Mouse (Mus musculus) myocyte (in vitro differentiated cells): ENCODE measurements at regions not wholly inside any gene's neighbourhood (a gene's known extent, or its start where the extent isn't known, plus 50 kb on each side); places are given as distances from the start of the nearest gene placed in this dataset.

Experiments
- H3K27me3 ChIP-seq: one replicate; pipeline ENCODE4 v1.6.1; 2011; ENCODE audit not compliant: control insufficient read depth, insufficient read depth, insufficient read length
- H3K36me3 ChIP-seq: one replicate; pipeline ENCODE4 v1.6.1; 2011; ENCODE audit not compliant: control insufficient read depth, insufficient read depth
- H3K4me2 ChIP-seq: one replicate; pipeline ENCODE4 v1.6.1; 2011; ENCODE audit warnings: low read depth, control low read depth
- H3K4me3 ChIP-seq: one replicate; pipeline ENCODE4 v1.5.1; 2011; ENCODE audit warnings: mild to moderate bottlenecking, control low read depth, moderate library complexity
- H3K79me2 ChIP-seq: one replicate; pipeline ENCODE4 v1.6.1; 2011; ENCODE audit not compliant: control insufficient read depth, insufficient read depth
- H3ac ChIP-seq: one replicate; pipeline ENCODE4 v1.6.1; 2011; ENCODE audit not compliant: control insufficient read depth, insufficient read length
- CEBPB ChIP-seq: IDR thresholded peaks from 2 replicates; pipeline ENCODE4 v1.6.1; 2011; ENCODE audit warnings: mild to moderate bottlenecking, moderate library complexity; ENCODE audit not compliant: poor library complexity, insufficient read depth, severe bottlenecking
- E2F4 ChIP-seq: IDR thresholded peaks from one replicate; pipeline ENCODE4 v1.6.1; 2011; ENCODE audit warnings: mild to moderate bottlenecking, control low read depth, moderate library complexity; ENCODE audit not compliant: insufficient read depth
- MAX ChIP-seq: IDR thresholded peaks from one replicate; pipeline ENCODE4 v1.6.1; 2011; ENCODE audit warnings: low read depth, mild to moderate bottlenecking, control low read depth
- MYOD1 ChIP-seq, 3 experiments: IDR thresholded peaks; one replicate each; pipeline ENCODE4 v1.6.1; 2011; ENCODE audit warnings: control low read depth in 2 of 3, low read depth in 2 of 3, mild to moderate bottlenecking in 2 of 3, moderate library complexity in 1 of 3; ENCODE audit not compliant: insufficient read length in 2 of 3, control insufficient read depth in 1 of 3
- MYOG ChIP-seq, 3 experiments: IDR thresholded peaks; one replicate each; pipeline ENCODE4 v1.6.1; 2011; ENCODE audit warnings: control low read depth in 2 of 3, low read depth in 2 of 3, mild to moderate bottlenecking in 2 of 3; ENCODE audit not compliant: insufficient read length in 2 of 3, control insufficient read depth in 1 of 3, insufficient read depth in 1 of 3
- POLR2A ChIP-seq: IDR thresholded peaks from one replicate; pipeline ENCODE4 v1.6.1; 2011; ENCODE audit warnings: low read depth, mild to moderate bottlenecking, control low read depth, moderate library complexity; ENCODE audit not compliant: insufficient read length
- POLR2AphosphoS2 ChIP-seq: IDR thresholded peaks from one replicate; pipeline ENCODE4 v1.6.1; 2011; ENCODE audit warnings: low read depth, control low read depth; ENCODE audit not compliant: insufficient read length
- REST ChIP-seq: IDR thresholded peaks from one replicate; pipeline ENCODE4 v1.6.1; 2011; ENCODE audit warnings: mild to moderate bottlenecking, control low read depth, moderate library complexity; ENCODE audit not compliant: insufficient read depth, insufficient read length
- SRF ChIP-seq: IDR thresholded peaks from one replicate; pipeline ENCODE4 v1.6.1; 2011; ENCODE audit warnings: low read depth; ENCODE audit not compliant: control insufficient read depth, insufficient read length
- TCF12 ChIP-seq: IDR thresholded peaks from one replicate; pipeline ENCODE4 v1.6.1; 2011; ENCODE audit warnings: mild to moderate bottlenecking, control low read depth; ENCODE audit not compliant: poor library complexity, insufficient read depth, severe bottlenecking
- TCF3 ChIP-seq: IDR thresholded peaks from one replicate; pipeline ENCODE4 v1.6.1; 2011; ENCODE audit warnings: low read depth, control low read depth; ENCODE audit not compliant: insufficient read length
- USF1 ChIP-seq: IDR thresholded peaks from one replicate; pipeline ENCODE4 v1.6.1; 2011; ENCODE audit warnings: low read depth, mild to moderate bottlenecking, control low read depth, moderate library complexity

DNA sequence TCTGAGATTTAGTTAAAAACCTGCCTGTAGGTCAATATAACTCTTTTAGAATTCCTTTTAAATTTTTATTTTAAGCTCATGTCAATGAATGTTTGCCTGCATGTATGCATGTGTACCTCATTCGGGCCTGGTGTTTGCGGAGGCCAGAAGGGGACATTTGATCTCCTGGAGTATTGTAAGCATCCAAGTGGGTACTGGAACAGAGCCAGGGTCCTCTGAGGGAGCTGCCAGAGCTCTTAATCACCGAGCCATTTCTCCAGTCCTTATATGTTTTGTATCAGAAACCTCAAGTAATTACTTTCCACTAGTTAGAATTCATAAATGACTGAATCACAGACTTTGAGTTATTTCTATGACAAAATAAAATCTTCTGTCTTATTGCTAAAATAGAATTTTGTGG, 152.0 kb downstream of the Cdca7 start:
- TF ChIP-seq CEBPB, result no peak
- no peak for TF ChIP-seq E2F4
- no peak for TF ChIP-seq TCF3
- TF ChIP-seq USF1, result no peak
- TF ChIP-seq REST, result no peak
- TF ChIP-seq TCF12, result no peak
- TF ChIP-seq MYOD1 (IDR thresholded peaks at IDR 0.05; ENCODE audit: control insufficient read depth in 1 of 3, insufficient read length in 2 of 3, low read depth in 2 of 3), result no peak
- TF ChIP-seq SRF, result no peak
- no peak for TF ChIP-seq MYOG (IDR thresholded peaks at IDR 0.05; ENCODE audit: control insufficient read depth in 1 of 3, insufficient read depth in 1 of 3, insufficient read length in 2 of 3, low read depth in 2 of 3)
- TF ChIP-seq POLR2AphosphoS2, result no peak
- TF ChIP-seq MAX, result no peak
- no peak for TF ChIP-seq POLR2A
- Histone ChIP-seq H3K36me3 (no peaks in the 10 kb centered on the region), H3K4me3 (no peak overlapping the region), H3K4me2 (no peak overlapping the region), H3K27me3 (no peaks in the 10 kb centered on the region), H3K79me2 (no peaks in the 10 kb centered on the region), H3ac (no peak overlapping the region)

DNA sequence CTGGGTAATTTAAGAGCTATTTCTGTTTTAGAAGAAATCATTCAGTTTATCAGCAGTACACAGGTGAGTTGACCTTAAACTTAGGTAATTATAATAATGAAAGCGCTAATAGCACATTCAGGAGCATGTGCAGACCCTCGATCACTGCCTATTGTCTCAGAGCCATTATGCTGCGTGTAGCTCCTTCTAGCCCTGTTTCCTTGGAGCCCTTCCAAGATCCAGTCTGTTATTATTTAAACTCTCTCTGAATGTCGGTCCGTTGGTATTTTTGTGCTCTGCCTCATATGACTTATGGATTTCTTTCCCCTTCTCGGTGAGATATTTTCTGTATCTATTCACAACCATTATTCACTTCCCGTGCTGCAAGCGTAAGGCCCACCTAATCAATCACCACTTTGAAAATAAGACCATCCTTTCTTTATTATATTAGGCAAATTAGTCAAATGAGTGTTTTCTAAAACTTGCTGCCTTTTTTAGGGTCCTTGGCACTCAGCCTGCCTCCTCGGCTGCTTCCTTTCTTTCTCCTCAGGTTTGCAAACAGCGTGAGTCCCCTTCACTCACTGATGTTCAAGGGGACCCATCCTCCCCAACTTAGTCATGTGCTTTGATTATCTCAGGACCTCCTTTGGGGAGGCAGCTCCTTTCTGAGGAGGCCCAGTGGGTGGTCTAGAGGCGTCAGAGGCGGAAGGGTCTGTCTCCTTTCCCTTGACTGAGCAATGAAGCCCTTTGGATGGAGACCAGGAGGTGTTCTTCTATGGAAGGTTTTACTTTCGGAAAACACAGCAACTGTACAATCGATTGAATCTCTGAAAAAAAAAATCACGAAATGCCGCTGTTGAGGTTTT, 152.9 kb downstream of the Cdca7 start:
- no peaks in the 10 kb centered on the region for H3K27me3 ChIP-seq
- H3K4me2 ChIP-seq, result no peak overlapping the region
- H3K79me2 ChIP-seq, result no peaks in the 10 kb centered on the region
- H3K36me3 ChIP-seq, result no peaks in the 10 kb centered on the region
- no peak for TF ChIP-seq REST
- H3ac ChIP-seq, result no peak overlapping the region
- H3K4me3 ChIP-seq, result no peak overlapping the region

DNA sequence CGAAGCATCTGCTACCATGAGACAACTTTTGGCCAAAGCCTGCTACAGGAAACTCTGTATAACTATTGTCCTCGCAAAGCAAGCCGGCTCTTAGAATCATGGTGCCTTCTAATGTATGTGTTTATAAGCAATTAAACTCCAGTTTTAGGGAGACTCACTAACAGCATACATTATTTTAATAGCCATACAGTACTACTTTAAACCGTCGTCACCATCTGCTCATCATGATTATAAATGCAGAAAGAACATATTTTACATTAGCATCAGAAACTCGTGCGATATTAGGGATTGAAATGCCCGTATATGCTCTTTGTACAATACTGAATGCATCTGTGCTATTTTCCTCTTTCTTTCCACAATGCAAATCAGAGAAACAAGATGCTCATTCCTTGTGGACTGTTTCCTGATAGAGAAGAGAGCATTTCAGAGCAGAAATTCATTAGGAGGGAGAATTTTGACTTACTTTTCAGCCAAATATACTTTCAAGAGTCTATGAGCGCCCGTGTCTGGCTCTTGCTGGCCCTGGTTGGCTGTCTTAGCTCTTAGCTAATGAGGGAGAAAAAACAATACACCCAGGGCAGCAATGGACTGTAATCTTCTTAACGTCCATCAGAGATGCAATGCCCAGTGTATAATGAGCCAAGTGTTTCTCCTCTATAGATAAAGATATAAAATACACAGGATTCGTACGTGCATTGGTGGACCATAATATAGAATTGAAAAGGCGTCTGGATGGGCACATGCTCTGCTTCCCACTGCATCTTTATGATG, 153.9 kb downstream of the Cdca7 start:
- Histone ChIP-seq H3K36me3 (no peaks in the 10 kb centered on the region), H3K27me3 (no peaks in the 10 kb centered on the region), H3K4me3 (no peak overlapping the region), H3K4me2 (no peak overlapping the region), H3K79me2 (no peaks in the 10 kb centered on the region), H3ac (no peak overlapping the region)
- TF ChIP-seq TCF3, result no peak
- TF ChIP-seq MAX, result no peak
- TF ChIP-seq SRF, result no peak
- TF ChIP-seq POLR2A, result no peak
- TF ChIP-seq TCF12, result no peak
- TF ChIP-seq CEBPB, result no peak
- no peak for TF ChIP-seq POLR2AphosphoS2
- TF ChIP-seq MYOG (IDR thresholded peaks at IDR 0.05; ENCODE audit: control insufficient read depth in 1 of 3, insufficient read depth in 1 of 3, insufficient read length in 2 of 3, low read depth in 2 of 3), result no peak
- no peak for TF ChIP-seq E2F4
- no peak for TF ChIP-seq REST
- TF ChIP-seq USF1, result no peak

DNA sequence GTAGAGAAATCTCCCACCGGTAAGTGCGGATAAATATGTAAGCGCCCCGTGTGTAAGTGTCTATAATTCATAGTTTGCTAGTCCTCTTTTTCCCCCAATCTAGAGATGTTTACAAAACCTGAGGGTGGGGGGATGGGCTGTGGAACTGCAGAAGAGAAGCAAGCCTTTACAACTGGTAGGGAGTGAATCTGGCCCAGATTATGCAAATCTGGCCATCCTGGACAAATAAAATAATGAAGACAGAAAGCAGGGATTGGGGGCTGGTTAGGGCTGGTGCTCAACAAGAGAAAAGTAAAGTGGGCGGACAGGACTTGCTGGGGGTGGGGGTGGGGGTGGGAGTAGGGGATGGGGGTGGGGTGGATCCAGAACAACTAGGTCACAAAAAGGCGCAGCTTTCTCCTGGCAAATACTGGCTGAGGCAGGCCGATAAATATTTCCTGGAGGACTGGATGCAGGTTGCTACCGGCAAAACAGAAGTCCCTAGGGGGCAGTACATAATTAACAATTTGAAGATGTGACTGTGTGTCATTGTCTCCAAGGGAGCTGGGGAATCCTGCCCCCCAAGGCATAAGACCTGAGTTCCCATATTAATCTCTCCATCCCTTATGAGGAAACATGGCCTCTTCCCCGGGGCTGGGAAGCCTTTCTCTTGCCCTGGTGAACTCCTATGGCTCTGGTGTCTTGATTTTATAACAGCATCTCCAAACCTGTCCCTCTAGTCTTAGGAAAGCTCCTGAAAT, 162.1 kb downstream of the Cdca7 start:
- TF ChIP-seq POLR2AphosphoS2 (no peak), TCF3 (no peak), TCF12 (no peak)
- H3ac ChIP-seq, result no peak overlapping the region
- no peaks in the 10 kb centered on the region for H3K79me2 ChIP-seq
- no peaks in the 10 kb centered on the region for H3K36me3 ChIP-seq
- H3K27me3 ChIP-seq, result no peaks in the 10 kb centered on the region
- no peak overlapping the region for H3K4me2 ChIP-seq
- no peak overlapping the region for H3K4me3 ChIP-seq

DNA sequence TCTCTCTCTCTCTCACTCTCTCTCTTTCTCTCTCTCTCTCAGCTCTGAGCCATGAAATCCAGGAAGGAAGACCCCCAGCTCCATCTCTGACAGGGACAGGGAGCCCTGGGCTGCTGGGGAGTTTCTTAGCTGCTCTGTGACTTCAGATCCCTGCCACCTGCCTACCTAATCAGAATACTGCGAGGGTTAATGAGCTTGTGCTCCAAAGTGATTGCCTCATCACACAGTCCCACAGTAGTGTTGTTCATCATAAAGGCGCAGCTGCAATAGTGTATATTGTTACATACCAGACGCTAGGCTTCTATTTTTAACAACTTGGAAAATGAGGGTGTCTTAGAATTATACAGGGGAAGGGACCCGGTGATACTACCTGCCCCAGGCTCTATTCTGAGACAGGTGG, 163.1 kb downstream of the Cdca7 start:
- Histone ChIP-seq H3K4me3 (no peak overlapping the region), H3K4me2 (no peak overlapping the region), H3ac (no peak overlapping the region), H3K27me3 (no peaks in the 10 kb centered on the region), H3K79me2 (no peaks in the 10 kb centered on the region), H3K36me3 (no peaks in the 10 kb centered on the region)
- TF ChIP-seq MYOG (IDR thresholded peaks at IDR 0.05; ENCODE audit: control insufficient read depth in 1 of 3, insufficient read depth in 1 of 3, insufficient read length in 2 of 3, low read depth in 2 of 3), result no peak
- no peak for TF ChIP-seq TCF12
